Mouse (Mus musculus) heart, adult 2 months (tissue): ENCODE results near the gene Nr1h4.

Experiments
- CTCF ChIP-seq: fragments of 200-600 bp; IDR thresholded peaks from 2 replicates; pipeline ENCODE4 v1.8.1; 2022; ENCODE audit warnings: antibody characterized with exemption, mild to moderate bottlenecking, moderate library complexity
- POLR2A ChIP-seq: fragments of 200-500 bp; IDR thresholded peaks from 2 replicates; pipeline ENCODE4 v1.6.1; 2011; ENCODE audit warnings: mild to moderate bottlenecking, low read depth, low read length, control low read depth; ENCODE audit not compliant: insufficient read depth

- no peak for TF ChIP-seq POLR2A
- no peak for TF ChIP-seq CTCF
These were observed 6.3 kb downstream of the Nr1h4 start for GRCm38 (mm10) chr10:89527054-89527453.
